Mouse (Mus musculus): ENCODE measurements at regions not wholly inside any gene's neighbourhood (a gene's known extent, or its start where the extent isn't known, plus 50 kb on each side); places are given as distances from the start of the nearest gene placed in this dataset.

GRCm38 (mm10) chr13:44559706-44560105, 169.6 kb upstream of the Jarid2 start:
- no peaks in the 10 kb centered on the region for H3K36me3 ChIP-seq
- no peak overlapping the region for H3K4me2 ChIP-seq
- H3K9ac ChIP-seq: no peak overlapping the region
- ATAC-seq (replicated peaks; ENCODE audit: low FRiP score): no peak
- H3K27ac ChIP-seq: no peak overlapping the region
- peaks cover 7% of the 10 kb centered on the region; the same call in 1 of the 2 replicates for H3K4me1 ChIP-seq
- no peaks in the 10 kb centered on the region for H3K27me3 ChIP-seq
- WGBS: 29% methylated on average over 2 of the region's 2 CpGs
- no peak overlapping the region for H3K4me3 ChIP-seq (replicated peaks)
- H3K9me3 ChIP-seq (replicated peaks): no peaks in the 10 kb centered on the region

- no peak overlapping the region for H3K9ac ChIP-seq
- no peaks in the 10 kb centered on the region for H3K36me3 ChIP-seq
- 0 out of 2 replicates have a peak, but pooled peaks cover 3% of the 10 kb centered on the region for H3K4me1 ChIP-seq
- 40% methylated on average over 11 of the region's 11 CpGs for WGBS
- no peaks in the 10 kb centered on the region for H3K9me3 ChIP-seq (replicated peaks)
- H3K27ac ChIP-seq: no peak overlapping the region
- no peak overlapping the region for H3K4me3 ChIP-seq (replicated peaks)
- no peaks in the 10 kb centered on the region for H3K27me3 ChIP-seq
- H3K4me2 ChIP-seq: no peak overlapping the region
- no peak for ATAC-seq (replicated peaks; ENCODE audit: low FRiP score)
Observed at GRCm38 (mm10) chr13:44564705-44565104, 164.6 kb upstream of the Jarid2 start.

- Histone ChIP-seq H3K27ac (no peak overlapping the region), H3K4me1 (0 out of 2 replicates have a peak, but pooled peaks cover 3% of the 10 kb centered on the region), H3K9me3 (replicated peaks) (0 out of 2 replicates have a peak, but pooled peaks cover 4% of the 10 kb centered on the region), H3K4me2 (no peak overlapping the region), H3K9ac (no peak overlapping the region), H3K4me3 (replicated peaks) (no peak overlapping the region), H3K36me3 (no peaks in the 10 kb centered on the region), H3K27me3 (no peaks in the 10 kb centered on the region)
- 64% methylated on average over 2 of the region's 2 CpGs for WGBS
- no peak for ATAC-seq (replicated peaks; ENCODE audit: low FRiP score)
Observed at GRCm38 (mm10) chr13:44567696-44568095, 161.6 kb upstream of the Jarid2 start.

- H3K4me2 ChIP-seq: no peak overlapping the region
- 0 out of 2 replicates have a peak, but pooled peaks cover 4% of the 10 kb centered on the region for H3K9me3 ChIP-seq (replicated peaks)
- H3K4me3 ChIP-seq (replicated peaks): no peak overlapping the region
- no peak overlapping the region for H3K27ac ChIP-seq
- H3K36me3 ChIP-seq: no peaks in the 10 kb centered on the region
- no peaks in the 10 kb centered on the region for H3K27me3 ChIP-seq
- 64% methylated on average over 3 of the region's 3 CpGs for WGBS
- H3K4me1 ChIP-seq: peaks cover 5% of the 10 kb centered on the region
- no peak overlapping the region for H3K9ac ChIP-seq
- no peak for ATAC-seq (replicated peaks; ENCODE audit: low FRiP score)
Observed at GRCm38 (mm10) chr13:44569241-44569778, 160.0 kb upstream of the Jarid2 start.

- no peak overlapping the region for H3K4me3 ChIP-seq (replicated peaks)
Observed at GRCm38 (mm10) chr13:44573463-44573862, 155.8 kb upstream of the Jarid2 start.

GRCm38 (mm10) chr13:44579215-44579614, 150.1 kb upstream of the Jarid2 start:
- H3K4me2 ChIP-seq: no peak overlapping the region
- H3K36me3 ChIP-seq: no peaks in the 10 kb centered on the region
- no peak overlapping the region for H3K27ac ChIP-seq
- H3K4me1 ChIP-seq: peaks cover 32% of the 10 kb centered on the region
- no peak overlapping the region for H3K4me3 ChIP-seq (replicated peaks)
- no peak for ATAC-seq (replicated peaks; ENCODE audit: low FRiP score)
- 0 out of 2 replicates have a peak, but pooled peaks cover 2% of the 10 kb centered on the region for H3K9me3 ChIP-seq (replicated peaks)
- H3K27me3 ChIP-seq: peaks cover 2% of the 10 kb centered on the region; the same call in 1 of the 2 replicates
- H3K9ac ChIP-seq: no peak overlapping the region
- WGBS: 95% methylated on average over 5 of the region's 5 CpGs

More at GRCm38 (mm10) chr13:44573463-44573862, 155.8 kb upstream of the Jarid2 start:
- ATAC-seq (replicated peaks; ENCODE audit: low FRiP score): no peak
- no peak overlapping the region for H3K27ac ChIP-seq
- H3K4me2 ChIP-seq: no peak overlapping the region
- H3K9ac ChIP-seq: no peak overlapping the region
- H3K9me3 ChIP-seq (replicated peaks): 0 out of 2 replicates have a peak, but pooled peaks cover 4% of the 10 kb centered on the region
- H3K27me3 ChIP-seq: no peaks in the 10 kb centered on the region
- no peaks in the 10 kb centered on the region for H3K36me3 ChIP-seq
- WGBS: 8% methylated on average over 7 of the region's 7 CpGs
- H3K4me1 ChIP-seq: peaks cover 5% of the 10 kb centered on the region

GRCm38 (mm10) chr13:44580156-44580736, 149.0 kb upstream of the Jarid2 start:
- Histone ChIP-seq H3K27me3 (peaks cover 2% of the 10 kb centered on the region; the same call in 1 of the 2 replicates), H3K27ac (no peak overlapping the region), H3K36me3 (no peaks in the 10 kb centered on the region), H3K4me1 (peaks cover 40% of the 10 kb centered on the region), H3K4me3 (replicated peaks) (no peak overlapping the region), H3K4me2 (no peak overlapping the region), H3K9me3 (replicated peaks) (0 out of 2 replicates have a peak, but pooled peaks cover 2% of the 10 kb centered on the region), H3K9ac (no peak overlapping the region)
- ATAC-seq (replicated peaks; ENCODE audit: low FRiP score): no peak
- 52% methylated on average over 15 of the region's 15 CpGs for WGBS

GRCm38 (mm10) chr13:44580767-44581166, 148.5 kb upstream of the Jarid2 start:
- Histone ChIP-seq H3K27me3 (peaks cover 2% of the 10 kb centered on the region; the same call in 1 of the 2 replicates), H3K36me3 (no peaks in the 10 kb centered on the region), H3K4me1 (peaks cover 40% of the 10 kb centered on the region), H3K4me2 (no peak overlapping the region), H3K9me3 (replicated peaks) (0 out of 2 replicates have a peak, but pooled peaks cover 2% of the 10 kb centered on the region), H3K9ac (no peak overlapping the region), H3K4me3 (replicated peaks) (no peak overlapping the region), H3K27ac (no peak overlapping the region)
- ATAC-seq (replicated peaks; ENCODE audit: low FRiP score): no peak
- 40% methylated on average over 9 of the region's 9 CpGs for WGBS

GRCm38 (mm10) chr13:44581947-44582766, 147.1 kb upstream of the Jarid2 start:
- Histone ChIP-seq H3K27ac (no peak overlapping the region), H3K27me3 (peaks cover 2% of the 10 kb centered on the region; the same call in 1 of the 2 replicates), H3K36me3 (no peaks in the 10 kb centered on the region), H3K9ac (no peak overlapping the region), H3K4me3 (replicated peaks) (no peak overlapping the region), H3K9me3 (replicated peaks) (0 out of 2 replicates have a peak, but pooled peaks cover 2% of the 10 kb centered on the region), H3K4me1 (peaks cover 40% of the 10 kb centered on the region), H3K4me2 (no peak overlapping the region)
- no peak for ATAC-seq (replicated peaks; ENCODE audit: low FRiP score)
- WGBS: 41% methylated on average over 23 of the region's 23 CpGs

GRCm38 (mm10) chr13:44582767-44583085, 146.5 kb upstream of the Jarid2 start:
- H3K4me1 ChIP-seq: peaks cover 40% of the 10 kb centered on the region
- ATAC-seq (replicated peaks; ENCODE audit: low FRiP score): no peak
- H3K4me2 ChIP-seq: no peak overlapping the region
- H3K9me3 ChIP-seq (replicated peaks): 0 out of 2 replicates have a peak, but pooled peaks cover 2% of the 10 kb centered on the region
- 45% methylated on average over 2 of the region's 2 CpGs for WGBS
- no peaks in the 10 kb centered on the region for H3K36me3 ChIP-seq
- H3K27ac ChIP-seq: no peak overlapping the region
- no peak overlapping the region for H3K9ac ChIP-seq
- no peak overlapping the region for H3K4me3 ChIP-seq (replicated peaks)
- peaks cover 2% of the 10 kb centered on the region; the same call in 1 of the 2 replicates for H3K27me3 ChIP-seq

- WGBS: 78% methylated on average over 5 of the region's 5 CpGs
- peaks cover 2% of the 10 kb centered on the region; the same call in 1 of the 2 replicates for H3K27me3 ChIP-seq
- no peak overlapping the region for H3K9ac ChIP-seq
- peaks cover 40% of the 10 kb centered on the region for H3K4me1 ChIP-seq
- H3K4me3 ChIP-seq (replicated peaks): no peak overlapping the region
- no peak for ATAC-seq (replicated peaks; ENCODE audit: low FRiP score)
- H3K36me3 ChIP-seq: no peaks in the 10 kb centered on the region
- H3K9me3 ChIP-seq (replicated peaks): 0 out of 2 replicates have a peak, but pooled peaks cover 2% of the 10 kb centered on the region
- no peak overlapping the region for H3K27ac ChIP-seq
- H3K4me2 ChIP-seq: no peak overlapping the region
Observed at GRCm38 (mm10) chr13:44583614-44584013, 145.7 kb upstream of the Jarid2 start.

- 46% methylated on average over 8 of the region's 8 CpGs for WGBS
- Histone ChIP-seq H3K4me1 (peaks cover 40% of the 10 kb centered on the region), H3K4me3 (replicated peaks) (no peak overlapping the region), H3K27ac (no peak overlapping the region), H3K4me2 (no peak overlapping the region), H3K9me3 (replicated peaks) (no peaks in the 10 kb centered on the region), H3K9ac (no peak overlapping the region), H3K27me3 (peaks cover 2% of the 10 kb centered on the region; the same call in 1 of the 2 replicates), H3K36me3 (no peaks in the 10 kb centered on the region)
- no peak for ATAC-seq (replicated peaks; ENCODE audit: low FRiP score)
Observed at GRCm38 (mm10) chr13:44584151-44584550, 145.1 kb upstream of the Jarid2 start.
